Mouse (Mus musculus): ENCODE measurements at regions not wholly inside any gene's neighbourhood (a gene's known extent, or its start where the extent isn't known, plus 50 kb on each side); places are given as distances from the start of the nearest gene placed in this dataset.

- H3K27ac ChIP-seq (ENCODE audit: control insufficient read depth, insufficient read depth, low read depth, low read length) = no peak overlapping the region
- no peaks in the 10 kb centered on the region for H3K36me3 ChIP-seq (ENCODE audit: control insufficient read depth, insufficient read depth, low read length)
- no peaks in the 10 kb centered on the region for H3K4me1 ChIP-seq (ENCODE audit: control insufficient read depth, insufficient read depth, low read length)
- TF ChIP-seq CTCF (IDR thresholded peaks at IDR 0.05; ENCODE audit: control insufficient read depth, insufficient read depth, insufficient replicate concordance, low read depth, low read length) = no peak
- no peak for TF ChIP-seq POLR2A (IDR thresholded peaks at IDR 0.05; ENCODE audit: control insufficient read depth, low read depth, low read length)
- H3K27me3 ChIP-seq (ENCODE audit: control insufficient read depth, insufficient read depth, low read length) = no peaks in the 10 kb centered on the region
- H3K4me3 ChIP-seq (ENCODE audit: control insufficient read depth, low read depth, low read length) = no peak overlapping the region
Observed at GRCm38 (mm10) chr4:9116955-9117647, 878.3 kb upstream of the Car8 start.

GRCm38 (mm10) chr4:9115874-9116273 lies 877.0 kb upstream of the Car8 start:
- H3K27ac ChIP-seq (ENCODE audit: control insufficient read depth, insufficient read depth, low read depth, low read length) = no peak overlapping the region
- no peaks in the 10 kb centered on the region for H3K4me1 ChIP-seq (ENCODE audit: control insufficient read depth, insufficient read depth, low read length)
- TF ChIP-seq CTCF (IDR thresholded peaks at IDR 0.05; ENCODE audit: control insufficient read depth, insufficient read depth, insufficient replicate concordance, low read depth, low read length) = no peak
- TF ChIP-seq POLR2A (IDR thresholded peaks at IDR 0.05; ENCODE audit: control insufficient read depth, low read depth, low read length) = no peak
- H3K4me3 ChIP-seq (ENCODE audit: control insufficient read depth, low read depth, low read length) = no peak overlapping the region
- H3K36me3 ChIP-seq (ENCODE audit: control insufficient read depth, insufficient read depth, low read length) = no peaks in the 10 kb centered on the region
- no peaks in the 10 kb centered on the region for H3K27me3 ChIP-seq (ENCODE audit: control insufficient read depth, insufficient read depth, low read length)

GRCm38 (mm10) chr4:9113982-9114381 lies 875.1 kb upstream of the Car8 start:
- H3K4me3 ChIP-seq (ENCODE audit: control insufficient read depth, low read depth, low read length) = no peak overlapping the region
- H3K27ac ChIP-seq (ENCODE audit: control insufficient read depth, insufficient read depth, low read depth, low read length) = no peak overlapping the region
- H3K4me1 ChIP-seq (ENCODE audit: control insufficient read depth, insufficient read depth, low read length) = no peaks in the 10 kb centered on the region
- no peaks in the 10 kb centered on the region for H3K27me3 ChIP-seq (ENCODE audit: control insufficient read depth, insufficient read depth, low read length)
- no peaks in the 10 kb centered on the region for H3K36me3 ChIP-seq (ENCODE audit: control insufficient read depth, insufficient read depth, low read length)
- no peak for TF ChIP-seq CTCF (IDR thresholded peaks at IDR 0.05; ENCODE audit: control insufficient read depth, insufficient read depth, insufficient replicate concordance, low read depth, low read length)

- Histone ChIP-seq H3K4me1 (ENCODE audit: control insufficient read depth, insufficient read depth, low read length) (no peaks in the 10 kb centered on the region), H3K27me3 (ENCODE audit: control insufficient read depth, insufficient read depth, low read length) (no peaks in the 10 kb centered on the region)
- TF ChIP-seq CTCF (IDR thresholded peaks at IDR 0.05; ENCODE audit: control insufficient read depth, insufficient read depth, insufficient replicate concordance, low read depth, low read length) (no peak), POLR2A (IDR thresholded peaks at IDR 0.05; ENCODE audit: control insufficient read depth, low read depth, low read length) (no peak)
Observed at GRCm38 (mm10) chr4:9110355-9110754, 871.5 kb upstream of the Car8 start.

GRCm38 (mm10) chr4:9107295-9107694 lies 868.5 kb upstream of the Car8 start:
- Histone ChIP-seq H3K4me1 (ENCODE audit: control insufficient read depth, insufficient read depth, low read length) (no peaks in the 10 kb centered on the region), H3K36me3 (ENCODE audit: control insufficient read depth, insufficient read depth, low read length) (no peaks in the 10 kb centered on the region), H3K27ac (ENCODE audit: control insufficient read depth, insufficient read depth, low read depth, low read length) (no peak overlapping the region), H3K4me3 (ENCODE audit: control insufficient read depth, low read depth, low read length) (no peak overlapping the region), H3K27me3 (ENCODE audit: control insufficient read depth, insufficient read depth, low read length) (no peaks in the 10 kb centered on the region)
- no peak for TF ChIP-seq CTCF (IDR thresholded peaks at IDR 0.05; ENCODE audit: control insufficient read depth, insufficient read depth, insufficient replicate concordance, low read depth, low read length)
- TF ChIP-seq POLR2A (IDR thresholded peaks at IDR 0.05; ENCODE audit: control insufficient read depth, low read depth, low read length) = no peak

More at GRCm38 (mm10) chr4:9110355-9110754, 871.5 kb upstream of the Car8 start:
- no peak overlapping the region for H3K27ac ChIP-seq (ENCODE audit: control insufficient read depth, insufficient read depth, low read depth, low read length)
- no peaks in the 10 kb centered on the region for H3K36me3 ChIP-seq (ENCODE audit: control insufficient read depth, insufficient read depth, low read length)
- H3K4me3 ChIP-seq (ENCODE audit: control insufficient read depth, low read depth, low read length) = no peak overlapping the region

GRCm38 (mm10) chr4:9106778-9107177 lies 867.9 kb upstream of the Car8 start:
- Histone ChIP-seq H3K27me3 (ENCODE audit: control insufficient read depth, insufficient read depth, low read length) (no peaks in the 10 kb centered on the region), H3K36me3 (ENCODE audit: control insufficient read depth, insufficient read depth, low read length) (no peaks in the 10 kb centered on the region), H3K4me1 (ENCODE audit: control insufficient read depth, insufficient read depth, low read length) (no peaks in the 10 kb centered on the region), H3K4me3 (ENCODE audit: control insufficient read depth, low read depth, low read length) (no peak overlapping the region), H3K27ac (ENCODE audit: control insufficient read depth, insufficient read depth, low read depth, low read length) (no peak overlapping the region)
- TF ChIP-seq CTCF (IDR thresholded peaks at IDR 0.05; ENCODE audit: control insufficient read depth, insufficient read depth, insufficient replicate concordance, low read depth, low read length) (no peak), POLR2A (IDR thresholded peaks at IDR 0.05; ENCODE audit: control insufficient read depth, low read depth, low read length) (no peak)

- TF ChIP-seq POLR2A (IDR thresholded peaks at IDR 0.05; ENCODE audit: control insufficient read depth, low read depth, low read length) (no peak), CTCF (IDR thresholded peaks at IDR 0.05; ENCODE audit: control insufficient read depth, insufficient read depth, insufficient replicate concordance, low read depth, low read length) (no peak)
- Histone ChIP-seq H3K27me3 (ENCODE audit: control insufficient read depth, insufficient read depth, low read length) (no peaks in the 10 kb centered on the region), H3K4me3 (ENCODE audit: control insufficient read depth, low read depth, low read length) (no peak overlapping the region), H3K36me3 (ENCODE audit: control insufficient read depth, insufficient read depth, low read length) (no peaks in the 10 kb centered on the region), H3K4me1 (ENCODE audit: control insufficient read depth, insufficient read depth, low read length) (no peaks in the 10 kb centered on the region), H3K27ac (ENCODE audit: control insufficient read depth, insufficient read depth, low read depth, low read length) (no peak overlapping the region)
Observed at GRCm38 (mm10) chr4:9104657-9105056, 865.8 kb upstream of the Car8 start.

Data from testis, adult 2 months (tissue).